In genomic region chr5:125291895-125292294, GRCm38 (mm10) we compare ENCODE assay signal across 28 mouse cellular contexts. TPM values are rescaled to one million over a fixed set of nuclear protein-coding genes. Genes with fewer than 3 reads are reported as not detected.
DNase-seq lines count a peak whose midpoint lies in the region; ATAC-seq lines count a peak whose summit lies in the region.
"Had no signal": no experiment of that assay in that cellular context is flagged by ENCODE, and none has a peak within 500 bp of the region (broad histone marks: within the 10 kb centered on the region; RNA-seq: fewer than 3 reads in every experiment).

No protein-coding gene starts in this region.

- no peak overlapping the region for H3K9ac ChIP-seq in forebrain, embryonic 12.5 days
- H3K9ac ChIP-seq: forebrain, embryonic 13.5 days; hindbrain, embryonic 13.5 days had no signal

- WGBS in forebrain, embryonic 12.5 days = 85% methylated on average over 8 of the region's 8 CpGs

- no peak overlapping the region for H3K4me3 ChIP-seq in forebrain, embryonic 12.5 days (replicated peaks)
- H3K4me3 ChIP-seq: embryonic facial prominence, embryonic 10.5 days; embryonic facial prominence, embryonic 13.5 days; erythroblast, embryonic 14.5 days; forebrain, embryonic 13.5 days; hindbrain, embryonic 10.5 days; hindbrain, embryonic 13.5 days had no signal

- peak; percentile 83 for ATAC-seq in common myeloid progenitor, adult 5-6 weeks (replicated peaks; ENCODE audit: low read depth, poor library complexity, severe bottlenecking)
- peak; percentile 90 for ATAC-seq in megakaryocyte, adult 5-6 weeks (ENCODE audit: poor library complexity, severe bottlenecking)
- ATAC-seq in forebrain, embryonic 12.5 days (ENCODE audit: low FRiP score) = no peak
- ATAC-seq: activated CD4-positive, CD25-positive, alpha-beta regulatory T cell, adult 4 months; CD4-positive, CD25-positive, alpha-beta regulatory T cell, adult 4 months; forebrain, embryonic 13.5 days; forebrain, embryonic 16.5 days; hindbrain, postnatal 0 days; inflammation-experienced regulatory T-cells, adult 6 months had no signal

- no peaks in the 10 kb centered on the region for H3K4me1 ChIP-seq in forebrain, embryonic 12.5 days
- H3K4me1 ChIP-seq: forebrain, embryonic 13.5 days; hindbrain, embryonic 13.5 days had no signal

- H3K4me2 ChIP-seq in forebrain, embryonic 12.5 days = no peak overlapping the region
- H3K4me2 ChIP-seq: embryonic facial prominence, embryonic 13.5 days; forebrain, embryonic 13.5 days; heart, embryonic 11.5 days; hindbrain, embryonic 13.5 days had no signal

- no peak overlapping the region for H3K27ac ChIP-seq in forebrain, embryonic 12.5 days
- H3K27ac ChIP-seq: embryonic facial prominence, embryonic 13.5 days; forebrain, embryonic 13.5 days; hindbrain, embryonic 10.5 days; hindbrain, embryonic 13.5 days; hindbrain, postnatal 0 days had no signal

- H3K36me3 ChIP-seq in forebrain, embryonic 12.5 days (replicated peaks) = peaks cover 38% of the 10 kb centered on the region

- no peaks in the 10 kb centered on the region for H3K27me3 ChIP-seq in forebrain, embryonic 12.5 days
- H3K27me3 ChIP-seq: embryonic facial prominence, embryonic 13.5 days; forebrain, embryonic 13.5 days; hindbrain, embryonic 13.5 days had no signal

- no peaks in the 10 kb centered on the region for H3K9me3 ChIP-seq in forebrain, embryonic 12.5 days
- H3K9me3 ChIP-seq: embryonic facial prominence, embryonic 13.5 days; forebrain, embryonic 13.5 days; hindbrain, embryonic 13.5 days had no signal

- peak; percentile 35 for DNase-seq in lung, postnatal 36 days
- no peak for DNase-seq in lung, postnatal 10 days
- DNase-seq in kidney, adult 11 months = no peak
- no peak for DNase-seq in cerebellum, adult 9-10 months
- DNase-seq: adrenal gland, adult 8-10 months; adrenal gland, postnatal 25 days; cerebellum, adult 18-20 months; cerebellum, adult 9-11 months; cerebellum, postnatal 25 days; embryo, embryonic 11 days; gastrocnemius, postnatal 10 days; gastrocnemius, postnatal 36 days; heart, adult 11 months had no signal

RNA-seq across cellular contexts. Expression of gene Scarb1, which starts 49.0 kb away (rescaled TPM):
- total RNA-seq in common myeloid progenitor, adult 5-6 weeks (2017) = 34.5 and 51.2 TPM in 2 replicates
- total RNA-seq in megakaryocyte, adult 5-6 weeks (2015) = 88.7 and 92.9 TPM in 2 replicates
- 86.3 and 88.2 TPM in 2 replicates for total RNA-seq in megakaryocyte, adult 5-6 weeks (2017)
- 31.5 and 38.7 TPM in 2 replicates for polyA plus RNA-seq in forebrain, embryonic 12.5 days (2016; fragmentation: Nextera tagmentation; extraction: Ambion mirVana)
